Mouse (Mus musculus) embryonic fibroblast, embryonic 13.5 days (primary cell): ENCODE measurements around the gene Cntn4.

Experiments
- CTCF ChIP-seq: IDR thresholded peaks from 2 replicates; pipeline ENCODE4 v1.5.1; 2011; ENCODE audit warnings: mild to moderate bottlenecking, control low read depth, low read length, moderate library complexity, borderline replicate concordance; ENCODE audit not compliant: insufficient read depth
- POLR2A ChIP-seq: IDR thresholded peaks from 2 replicates; pipeline ENCODE4 v1.6.1; 2011; ENCODE audit warnings: low read depth, mild to moderate bottlenecking, control low read depth, low read length, moderate library complexity

DNA sequence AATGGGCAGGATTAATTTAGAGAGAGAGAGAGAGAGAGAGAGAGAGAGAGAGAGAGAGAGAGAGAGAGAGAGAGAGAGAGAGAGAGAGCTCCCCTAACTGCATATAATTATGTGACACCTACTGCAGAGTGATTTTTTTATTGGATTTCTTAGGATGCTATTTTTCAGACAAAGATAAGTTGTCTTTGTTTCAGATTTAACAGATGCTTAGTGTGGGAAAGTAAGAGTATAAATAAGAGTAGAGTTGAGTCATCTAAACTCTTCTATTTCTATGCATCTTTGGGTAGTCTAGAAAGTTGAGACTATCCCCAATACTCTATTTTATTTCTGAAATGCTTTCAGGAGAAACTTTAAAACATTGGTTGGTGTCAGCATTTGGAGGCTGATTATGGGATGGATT lies 660.4 kb downstream of the Cntn4 start:
- no peak for TF ChIP-seq CTCF
- no peak for TF ChIP-seq POLR2A
